Mouse (Mus musculus): ENCODE measurements at regions not wholly inside any gene's neighbourhood (a gene's known extent, or its start where the extent isn't known, plus 50 kb on each side); places are given as distances from the start of the nearest gene placed in this dataset.

- DNase-seq: no peak
Observed at GRCm38 (mm10) chr12:52368034-52368433, 135.7 kb upstream of the Arhgap5 start.

DNA sequence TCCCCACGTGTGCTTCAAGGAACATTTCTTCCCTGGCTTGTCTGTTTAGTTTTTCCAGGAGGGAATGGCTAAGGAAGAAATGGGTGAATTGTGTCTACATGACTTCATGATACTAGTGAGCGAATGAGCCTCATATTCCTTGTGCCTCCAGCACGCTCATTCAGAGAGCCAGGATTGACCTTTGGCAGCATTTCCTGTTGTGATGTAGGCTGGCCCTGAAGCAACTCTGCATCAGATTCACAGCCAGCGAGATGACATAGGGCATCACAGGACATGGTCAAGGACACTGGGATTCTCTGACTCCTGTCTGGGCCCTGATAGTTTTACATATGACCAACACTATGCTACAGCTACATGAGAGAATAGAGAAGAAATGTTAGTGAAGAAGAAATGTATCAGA is 135.3 kb upstream of the Arhgap5 start:
- DNase-seq: peak; percentile 72

- DNase-seq: no peak
Observed at GRCm38 (mm10) chr12:52370153-52370710, 133.5 kb upstream of the Arhgap5 start.

- no peak for DNase-seq
Observed at GRCm38 (mm10) chr12:52375116-52375515, 128.7 kb upstream of the Arhgap5 start.

GRCm38 (mm10) chr12:52376692-52377462 is 126.9 kb upstream of the Arhgap5 start:
- no peak for DNase-seq

DNA sequence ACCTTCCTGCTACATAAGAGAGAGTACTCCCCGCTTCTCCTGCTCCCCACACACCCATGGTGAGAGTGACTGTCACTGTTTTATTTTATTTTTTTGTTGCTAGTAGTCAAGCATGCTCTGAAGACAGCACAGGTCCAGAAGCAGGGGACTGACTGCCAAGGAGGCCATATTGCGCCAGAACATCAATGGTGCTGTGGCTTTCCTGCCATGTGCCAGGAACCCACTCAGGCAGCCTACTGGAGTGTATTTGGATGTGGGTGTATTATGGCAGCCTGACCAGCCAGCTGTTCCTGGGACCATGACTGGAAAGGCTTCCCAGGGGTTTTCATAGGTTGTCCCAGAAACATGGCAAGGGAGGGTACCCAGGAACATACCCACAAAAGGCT is 126.3 kb upstream of the Arhgap5 start:
- DNase-seq: no peak

DNA sequence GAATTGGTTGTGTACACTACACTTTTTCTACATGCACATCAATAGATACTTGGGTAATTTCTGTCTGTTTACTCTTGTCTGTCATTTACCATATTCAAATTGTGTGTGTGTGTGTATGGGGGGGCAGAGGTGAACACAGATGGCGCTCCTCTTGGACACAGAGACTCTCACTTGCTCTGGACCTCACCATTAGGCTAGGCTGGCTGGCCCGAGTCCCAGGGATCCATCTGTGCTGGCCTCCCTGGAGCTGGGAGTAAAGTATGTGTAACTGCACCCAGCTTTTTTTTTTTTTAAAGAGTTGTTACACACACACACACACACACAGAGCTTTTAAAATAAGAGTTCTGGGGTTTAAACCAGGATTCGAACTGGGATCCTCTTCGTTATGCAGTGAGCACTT is 124.5 kb upstream of the Arhgap5 start:
- DNase-seq: no peak

DNA sequence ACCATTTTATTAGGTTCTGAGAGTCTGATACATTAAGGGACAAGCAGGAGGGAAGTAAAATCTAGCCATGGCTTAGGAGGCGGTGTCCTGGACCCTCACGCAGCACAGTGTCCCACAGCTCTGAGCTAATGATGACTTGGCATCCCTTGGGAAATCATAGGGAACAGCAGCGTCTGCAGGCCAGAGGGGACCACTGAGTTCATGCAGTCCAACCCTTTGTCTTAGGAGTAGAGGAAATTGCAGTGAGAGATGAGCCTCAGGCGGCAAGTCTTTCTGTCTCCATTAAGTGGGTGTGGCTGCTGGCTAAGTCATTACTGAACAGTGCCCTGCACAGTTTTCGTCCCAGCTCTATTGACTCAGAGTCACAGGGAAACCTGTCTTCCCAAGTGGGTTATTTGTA is 123.8 kb upstream of the Arhgap5 start:
- DNase-seq: no peak

GRCm38 (mm10) chr12:52381161-52381967 is 122.4 kb upstream of the Arhgap5 start:
- no peak for DNase-seq

DNA sequence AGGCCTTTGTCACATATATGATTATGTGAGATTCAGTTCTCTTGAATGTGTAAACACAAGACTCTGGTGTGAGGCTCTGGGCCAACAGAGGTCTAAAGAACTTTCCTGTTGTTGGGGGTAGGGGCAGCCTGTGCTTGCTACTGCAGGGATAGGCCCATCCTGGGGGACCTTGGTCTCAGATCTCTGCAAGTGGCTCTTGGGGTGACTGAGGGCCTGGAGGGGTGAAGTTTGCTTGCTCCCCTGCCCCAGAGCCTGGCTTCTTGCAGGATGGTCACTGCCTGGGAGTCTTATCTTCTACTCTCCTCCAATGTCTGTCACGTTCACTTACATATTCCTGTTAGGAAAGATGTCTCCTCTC is 121.8 kb upstream of the Arhgap5 start:
- no peak for DNase-seq

GRCm38 (mm10) chr12:52382832-52383580 is 120.8 kb upstream of the Arhgap5 start:
- DNase-seq: no peak

GRCm38 (mm10) chr12:52389552-52389951 is 114.2 kb upstream of the Arhgap5 start:
- no peak for DNase-seq

GRCm38 (mm10) chr12:52390242-52390641 is 113.5 kb upstream of the Arhgap5 start:
- no peak for DNase-seq

- DNase-seq: peak; percentile 30
Observed at GRCm38 (mm10) chr12:52392636-52393035, 111.1 kb upstream of the Arhgap5 start.

GRCm38 (mm10) chr12:52393981-52394718 is 109.6 kb upstream of the Arhgap5 start:
- DNase-seq: no peak

DNA sequence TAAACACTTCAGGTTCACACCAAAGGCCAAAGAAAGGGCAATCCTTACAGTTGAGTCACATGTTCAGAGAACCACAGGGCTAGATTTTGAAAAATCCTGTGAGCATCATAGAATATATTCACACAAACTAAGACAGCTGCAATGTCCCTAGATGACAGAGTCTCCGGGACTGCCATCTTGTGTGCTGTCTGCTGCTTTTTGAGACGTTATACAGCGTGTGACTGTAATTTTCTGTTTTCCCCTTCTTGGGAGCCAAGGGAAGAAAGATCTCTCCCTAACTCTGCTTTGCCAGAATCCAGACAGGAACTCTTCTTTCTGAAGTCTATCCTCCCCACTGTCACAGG is 109.1 kb upstream of the Arhgap5 start:
- DNase-seq: no peak

DNA sequence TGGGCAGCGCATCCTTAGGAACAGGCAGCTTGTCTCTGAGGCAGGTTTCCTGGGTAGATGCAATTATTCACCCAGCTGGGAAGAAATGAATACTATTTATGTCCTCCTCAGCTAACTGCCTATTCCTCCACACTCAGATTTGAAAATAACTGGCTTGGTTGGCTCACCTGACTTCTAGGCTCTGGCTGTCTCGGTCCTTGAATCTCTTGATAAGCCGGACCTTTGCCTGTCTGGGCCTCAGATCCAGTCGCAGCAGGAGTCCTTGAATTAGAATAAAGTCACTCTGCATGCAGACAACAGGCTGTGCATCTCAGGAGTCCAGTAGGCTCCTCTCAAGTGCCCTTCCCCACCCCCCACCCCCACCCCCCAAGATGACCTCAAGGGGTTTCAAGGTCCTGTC is 108.7 kb upstream of the Arhgap5 start:
- DNase-seq: no peak

GRCm38 (mm10) chr12:52396178-52396841 is 107.5 kb upstream of the Arhgap5 start:
- peak; percentile 64 for DNase-seq

- DNase-seq: no peak
Observed at GRCm38 (mm10) chr12:52397718-52398510, 105.9 kb upstream of the Arhgap5 start.

DNA sequence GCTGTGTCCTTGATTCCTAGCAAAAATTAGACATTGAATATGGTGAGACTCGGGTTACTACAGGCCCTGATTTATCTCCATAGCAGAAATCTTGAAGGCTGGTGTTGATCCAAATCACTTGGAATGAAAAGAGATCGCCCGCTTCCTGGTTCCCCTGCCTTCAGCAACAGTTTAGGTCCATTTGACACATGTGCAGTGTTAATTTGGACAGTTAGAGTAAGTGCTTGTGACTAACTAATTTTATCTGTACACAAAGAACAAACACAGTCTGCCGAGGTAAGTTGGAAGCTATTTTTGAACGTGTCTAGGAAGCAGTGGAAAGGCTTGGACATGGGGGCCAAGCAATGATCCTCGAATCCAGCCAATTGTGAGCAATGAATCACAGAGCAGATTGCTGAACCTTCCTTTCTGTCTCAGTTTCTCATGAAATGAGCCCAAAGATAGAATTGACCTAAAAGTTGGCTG is 105.2 kb upstream of the Arhgap5 start:
- DNase-seq: no peak

- no peak for DNase-seq
Observed at GRCm38 (mm10) chr12:52400099-52400498, 103.7 kb upstream of the Arhgap5 start.

Data from adrenal gland, adult 8-10 months (tissue).